Mouse (Mus musculus): ENCODE results near the gene Tmem231. TPM values are rescaled to one million over a fixed set of nuclear protein-coding genes. Genes with fewer than 3 reads are reported as not detected.
A peak's percentile ranks its signal among the peaks of the same experiment; 100 is the strongest.

Tmem231 gene
- 6.7 and 6.8 TPM in 2 replicates for polyA plus RNA-seq (2014; fragmentation: Nextera tagmentation; extraction: Ambion mirVana)

DNA sequence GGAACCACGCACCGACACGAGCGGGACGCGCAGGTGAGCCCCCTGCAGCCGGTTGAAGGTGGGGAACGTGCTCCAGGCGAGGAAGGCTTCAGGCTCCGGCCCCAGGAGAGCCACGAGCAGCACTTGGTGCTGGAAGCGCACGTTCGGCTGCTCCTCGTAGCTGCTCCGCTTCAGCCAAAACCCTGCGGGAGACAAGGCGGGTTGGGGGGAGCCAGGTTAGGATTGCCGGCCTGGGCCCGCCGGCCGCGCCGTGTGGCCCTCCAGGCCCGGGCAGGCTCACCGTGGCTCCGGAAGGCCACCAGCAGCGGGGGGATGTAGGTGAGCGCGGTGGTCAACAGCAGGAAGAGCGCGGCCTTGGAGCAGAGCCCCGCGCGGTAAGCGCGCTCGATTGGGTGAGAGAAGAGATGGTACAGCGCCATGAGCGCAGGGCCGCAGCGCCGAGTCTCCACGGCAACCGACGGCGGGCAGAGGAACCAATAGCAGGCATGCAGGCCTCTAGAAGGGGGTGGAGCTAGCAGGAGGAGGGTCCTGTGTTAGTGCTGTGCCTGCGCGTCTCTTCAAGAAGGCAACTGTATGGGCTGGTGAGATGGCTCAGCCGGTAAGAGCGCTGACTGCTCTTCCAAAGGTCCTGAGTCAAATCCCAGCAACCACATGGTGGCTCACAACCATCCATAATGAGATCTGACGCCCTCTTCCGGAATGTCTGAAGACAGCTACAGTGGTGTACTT lies at the start of gene Tmem231:
Gene Tmem231 (minus strand): TSS at position 534 of the 729 bp plus-strand sequence.
- no peaks in the 10 kb centered on the region for H3K27me3 ChIP-seq (replicated peaks; ENCODE audit: control insufficient read depth, insufficient read depth, low read length)
- H3K36me3 ChIP-seq (ENCODE audit: control insufficient read depth, insufficient read depth, low read length) = no peaks in the 10 kb centered on the region
- no peaks in the 10 kb centered on the region for H3K9me3 ChIP-seq (ENCODE audit: control insufficient read depth, low read length)
- peak; percentile 81 for DNase-seq (ENCODE audit: low spot score)
- peaks cover 17% of the 10 kb centered on the region for H3K4me1 ChIP-seq (replicated peaks; ENCODE audit: control insufficient read depth, insufficient read depth, low read length)
- peak within 1 kb of the TSS; percentile 78 for H3K4me3 ChIP-seq (ENCODE audit: low read depth, low read length)
- 2% methylated on average over 53 of the region's 53 CpGs for WGBS
- peak within 1 kb of the TSS; percentile 74 for H3K9ac ChIP-seq (ENCODE audit: low read depth, low read length)
- H3K4me2 ChIP-seq = peak within 1 kb of the TSS; percentile 98
- H3K27ac ChIP-seq (ENCODE audit: low read depth, low read length) = peak within 1 kb of the TSS; percentile 54
- peak; percentile 97 for ATAC-seq (replicated peaks; ENCODE audit: low FRiP score)

GRCm38 (mm10) chr8:111982116-111982515 lies 48.4 kb upstream of the Tmem231 start:
- no peak for ATAC-seq (replicated peaks; ENCODE audit: low FRiP score)
- WGBS = 77% methylated on average over 7 of the region's 7 CpGs
- Histone ChIP-seq H3K27ac (ENCODE audit: low read depth, low read length) (no peak overlapping the region), H3K4me3 (ENCODE audit: low read depth, low read length) (no peak overlapping the region), H3K4me2 (no peak overlapping the region), H3K27me3 (replicated peaks; ENCODE audit: control insufficient read depth, insufficient read depth, low read length) (no peaks in the 10 kb centered on the region), H3K4me1 (replicated peaks; ENCODE audit: control insufficient read depth, insufficient read depth, low read length) (no peaks in the 10 kb centered on the region; the same call in 1 of the 2 replicates), H3K36me3 (ENCODE audit: control insufficient read depth, insufficient read depth, low read length) (peaks cover 18% of the 10 kb centered on the region; the same call in 1 of the 2 replicates), H3K9ac (ENCODE audit: low read depth, low read length) (no peak overlapping the region), H3K9me3 (ENCODE audit: control insufficient read depth, low read length) (no peaks in the 10 kb centered on the region)
- no peak for DNase-seq (ENCODE audit: low spot score)

- Histone ChIP-seq H3K36me3 (ENCODE audit: control insufficient read depth, insufficient read depth, low read length) (peaks cover 31% of the 10 kb centered on the region; the same call in 1 of the 2 replicates), H3K4me3 (ENCODE audit: low read depth, low read length) (no peak overlapping the region), H3K27ac (ENCODE audit: low read depth, low read length) (no peak overlapping the region), H3K9ac (ENCODE audit: low read depth, low read length) (no peak overlapping the region), H3K4me2 (peak overlapping the region; percentile 2; the same call in 1 of the 2 replicates), H3K4me1 (replicated peaks; ENCODE audit: control insufficient read depth, insufficient read depth, low read length) (no peaks in the 10 kb centered on the region; the same call in 1 of the 2 replicates), H3K9me3 (ENCODE audit: control insufficient read depth, low read length) (no peaks in the 10 kb centered on the region), H3K27me3 (replicated peaks; ENCODE audit: control insufficient read depth, insufficient read depth, low read length) (no peaks in the 10 kb centered on the region)
- DNase-seq (ENCODE audit: low spot score) (no peak), ATAC-seq (replicated peaks; ENCODE audit: low FRiP score) (peak; percentile 37; the same call in 1 of the 2 replicates)
- 76% methylated on average over 10 of the region's 10 CpGs for WGBS
These were observed 44.5 kb upstream of the Tmem231 start for GRCm38 (mm10) chr8:111978147-111978546.

DNA sequence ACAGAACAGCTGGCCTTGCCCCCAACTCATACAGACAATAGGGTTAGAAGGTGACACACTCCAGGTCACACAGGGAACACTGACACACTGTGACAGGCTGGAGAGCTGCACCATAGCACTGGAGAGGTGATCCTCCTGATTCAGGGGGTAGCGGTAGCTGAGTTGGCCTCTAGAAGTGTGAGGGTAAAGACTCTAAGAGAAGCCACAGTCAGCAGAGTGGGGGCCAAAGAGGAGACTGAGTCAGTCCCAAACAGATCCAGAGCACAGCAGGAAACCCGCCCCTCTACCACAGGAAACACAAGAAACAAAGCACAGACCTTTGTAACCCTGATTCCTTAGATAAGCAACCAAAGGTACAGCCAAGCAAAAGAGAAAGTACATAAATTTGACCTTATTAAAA lies 42.6 kb upstream of the Tmem231 start:
- H3K27ac ChIP-seq (ENCODE audit: low read depth, low read length) = no peak overlapping the region; the same call in 1 of the 2 replicates
- WGBS = 66% methylated on average over 2 of the region's 2 CpGs

DNA sequence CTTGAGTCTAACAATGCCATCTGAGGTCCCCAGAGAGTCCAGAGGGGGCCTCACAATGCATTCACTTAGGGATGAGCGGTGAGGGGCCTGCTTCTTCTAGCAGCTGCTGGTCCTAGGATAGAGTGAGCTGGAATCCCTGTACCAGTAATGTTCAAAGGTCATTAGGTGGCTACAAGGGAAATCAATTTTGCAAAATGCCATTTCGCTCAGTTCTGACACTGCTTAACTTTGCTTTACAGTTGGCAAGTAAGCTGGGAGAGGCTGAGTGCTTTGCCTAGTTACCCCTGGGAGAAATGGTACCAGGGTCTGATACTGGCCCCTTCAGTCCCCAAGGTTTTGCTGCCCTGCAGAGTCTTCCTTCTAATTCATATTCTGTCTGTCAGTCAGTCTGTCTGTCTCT lies 42.0 kb upstream of the Tmem231 start:
- no peak overlapping the region for H3K4me3 ChIP-seq (ENCODE audit: low read depth, low read length)
- no peak overlapping the region for H3K4me2 ChIP-seq
- no peaks in the 10 kb centered on the region for H3K27me3 ChIP-seq (replicated peaks; ENCODE audit: control insufficient read depth, insufficient read depth, low read length)
- WGBS = 90% methylated on average over 2 of the region's 2 CpGs
- no peaks in the 10 kb centered on the region; the same call in 1 of the 2 replicates for H3K4me1 ChIP-seq (replicated peaks; ENCODE audit: control insufficient read depth, insufficient read depth, low read length)
- H3K27ac ChIP-seq (ENCODE audit: low read depth, low read length) = no peak overlapping the region
- no peaks in the 10 kb centered on the region for H3K9me3 ChIP-seq (ENCODE audit: control insufficient read depth, low read length)
- H3K9ac ChIP-seq (ENCODE audit: low read depth, low read length) = no peak overlapping the region
- no peak for DNase-seq (ENCODE audit: low spot score)
- H3K36me3 ChIP-seq (ENCODE audit: control insufficient read depth, insufficient read depth, low read length) = peaks cover 26% of the 10 kb centered on the region; the same call in 1 of the 2 replicates
- no peak for ATAC-seq (replicated peaks; ENCODE audit: low FRiP score)

More for the DNA sequence above, 42.6 kb upstream of the Tmem231 start:
- Histone ChIP-seq H3K4me3 (ENCODE audit: low read depth, low read length) (no peak overlapping the region), H3K36me3 (ENCODE audit: control insufficient read depth, insufficient read depth, low read length) (peaks cover 26% of the 10 kb centered on the region; the same call in 1 of the 2 replicates), H3K9ac (ENCODE audit: low read depth, low read length) (no peak overlapping the region), H3K4me1 (replicated peaks; ENCODE audit: control insufficient read depth, insufficient read depth, low read length) (no peaks in the 10 kb centered on the region; the same call in 1 of the 2 replicates), H3K27me3 (replicated peaks; ENCODE audit: control insufficient read depth, insufficient read depth, low read length) (no peaks in the 10 kb centered on the region), H3K4me2 (no peak overlapping the region), H3K9me3 (ENCODE audit: control insufficient read depth, low read length) (no peaks in the 10 kb centered on the region)
- no peak for DNase-seq (ENCODE audit: low spot score)
- 0 out of 2 replicates have a peak, but pooled peaks have one; percentile 24 for ATAC-seq (replicated peaks; ENCODE audit: low FRiP score)

DNA sequence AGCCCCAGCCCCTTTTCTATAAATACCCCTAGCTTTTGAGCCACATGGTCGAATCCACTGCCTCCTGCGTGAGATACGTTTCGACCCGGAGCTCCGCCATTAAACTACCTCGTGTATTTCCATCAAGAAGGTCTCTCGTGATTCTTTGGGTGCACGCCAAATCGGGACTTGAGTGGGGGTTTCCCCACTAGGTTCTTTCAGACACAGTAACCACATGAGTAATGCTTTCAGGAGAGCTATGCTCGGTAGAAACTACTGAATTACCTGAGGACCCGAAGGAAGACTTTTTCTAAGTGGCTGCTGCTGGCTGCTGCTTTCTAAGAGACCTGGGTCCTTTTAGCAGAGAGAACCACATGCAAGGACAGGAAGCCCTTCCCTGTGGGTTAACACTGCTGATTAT lies 40.5 kb upstream of the Tmem231 start:
- no peaks in the 10 kb centered on the region for H3K27me3 ChIP-seq (replicated peaks; ENCODE audit: control insufficient read depth, insufficient read depth, low read length)
- H3K9ac ChIP-seq (ENCODE audit: low read depth, low read length) = no peak overlapping the region
- no peaks in the 10 kb centered on the region for H3K9me3 ChIP-seq (ENCODE audit: control insufficient read depth, low read length)
- DNase-seq (ENCODE audit: low spot score) (no peak), ATAC-seq (replicated peaks; ENCODE audit: low FRiP score) (no peak)
- no peak overlapping the region for H3K4me2 ChIP-seq
- H3K4me1 ChIP-seq (replicated peaks; ENCODE audit: control insufficient read depth, insufficient read depth, low read length) = no peaks in the 10 kb centered on the region; the same call in 1 of the 2 replicates
- peaks cover 28% of the 10 kb centered on the region; the same call in 1 of the 2 replicates for H3K36me3 ChIP-seq (ENCODE audit: control insufficient read depth, insufficient read depth, low read length)
- WGBS = 97% methylated on average over 12 of the region's 12 CpGs
- H3K27ac ChIP-seq (ENCODE audit: low read depth, low read length) = no peak overlapping the region
- H3K4me3 ChIP-seq (ENCODE audit: low read depth, low read length) = no peak overlapping the region

GRCm38 (mm10) chr8:111968991-111969390 lies 35.3 kb upstream of the Tmem231 start:
- H3K27ac ChIP-seq (ENCODE audit: low read depth, low read length) = no peak overlapping the region
- 68% methylated on average over 5 of the region's 5 CpGs for WGBS
- H3K9me3 ChIP-seq (ENCODE audit: control insufficient read depth, low read length) = no peaks in the 10 kb centered on the region
- no peak overlapping the region for H3K9ac ChIP-seq (ENCODE audit: low read depth, low read length)
- peaks cover 8% of the 10 kb centered on the region; the same call in 1 of the 2 replicates for H3K36me3 ChIP-seq (ENCODE audit: control insufficient read depth, insufficient read depth, low read length)
- no peak overlapping the region for H3K4me3 ChIP-seq (ENCODE audit: low read depth, low read length)
- ATAC-seq (replicated peaks; ENCODE audit: low FRiP score) = no peak
- H3K4me1 ChIP-seq (replicated peaks; ENCODE audit: control insufficient read depth, insufficient read depth, low read length) = no peaks in the 10 kb centered on the region
- H3K27me3 ChIP-seq (replicated peaks; ENCODE audit: control insufficient read depth, insufficient read depth, low read length) = no peaks in the 10 kb centered on the region
- no peak for DNase-seq (ENCODE audit: low spot score)
- H3K4me2 ChIP-seq = no peak overlapping the region

- H3K4me2 ChIP-seq = no peak overlapping the region
- DNase-seq (ENCODE audit: low spot score) (no peak), ATAC-seq (replicated peaks; ENCODE audit: low FRiP score) (no peak)
- H3K9ac ChIP-seq (ENCODE audit: low read depth, low read length) = no peak overlapping the region
- no peaks in the 10 kb centered on the region for H3K27me3 ChIP-seq (replicated peaks; ENCODE audit: control insufficient read depth, insufficient read depth, low read length)
- H3K4me1 ChIP-seq (replicated peaks; ENCODE audit: control insufficient read depth, insufficient read depth, low read length) = no peaks in the 10 kb centered on the region
- no peak overlapping the region for H3K27ac ChIP-seq (ENCODE audit: low read depth, low read length)
- no peak overlapping the region for H3K4me3 ChIP-seq (ENCODE audit: low read depth, low read length)
- no peaks in the 10 kb centered on the region for H3K9me3 ChIP-seq (ENCODE audit: control insufficient read depth, low read length)
- H3K36me3 ChIP-seq (ENCODE audit: control insufficient read depth, insufficient read depth, low read length) = peaks cover 6% of the 10 kb centered on the region; the same call in 1 of the 2 replicates
- 89% methylated on average over 10 of the region's 10 CpGs for WGBS
These were observed 34.9 kb upstream of the Tmem231 start for GRCm38 (mm10) chr8:111968541-111968940.

Measured in liver, embryonic 11.5 days (tissue).